Mouse (Mus musculus): ENCODE measurements around the gene 6430571L13Rik. TPM values are rescaled to one million over a fixed set of nuclear protein-coding genes. Genes with fewer than 3 reads are reported as not detected.
"Not testable (repeated sequence)": the region's sequence is repeated elsewhere in the genome, so short reads cannot be mapped to it uniquely, and the experiment has no call there.

Gene 6430571L13Rik
- total RNA-seq, 2 experiments from 2014 or later: 2.5 to 3.2 TPM

DNA sequence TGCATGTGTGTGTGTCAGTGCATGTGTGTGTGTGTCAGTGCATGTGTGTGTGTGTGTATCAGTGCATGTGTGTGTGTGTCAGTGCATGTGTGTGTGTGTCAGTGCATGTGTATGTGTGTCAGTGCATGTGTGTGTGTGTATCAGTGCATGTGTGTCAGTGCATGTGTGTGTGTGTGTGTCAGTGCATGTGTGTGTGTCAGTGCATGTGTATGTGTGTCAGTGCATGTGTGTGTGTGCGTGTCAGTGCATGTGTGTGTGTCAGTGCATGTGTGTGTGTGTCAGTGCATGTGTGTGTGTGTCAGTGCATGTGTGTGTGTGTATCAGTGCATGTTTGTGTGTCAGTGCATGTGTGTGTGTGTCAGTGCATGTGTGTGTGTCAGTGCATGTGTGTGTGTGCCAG, 33.7 kb upstream of the 6430571L13Rik start:
- DNase-seq (ENCODE audit: low spot score in 2 of 2): not testable (repeated sequence)

DNA sequence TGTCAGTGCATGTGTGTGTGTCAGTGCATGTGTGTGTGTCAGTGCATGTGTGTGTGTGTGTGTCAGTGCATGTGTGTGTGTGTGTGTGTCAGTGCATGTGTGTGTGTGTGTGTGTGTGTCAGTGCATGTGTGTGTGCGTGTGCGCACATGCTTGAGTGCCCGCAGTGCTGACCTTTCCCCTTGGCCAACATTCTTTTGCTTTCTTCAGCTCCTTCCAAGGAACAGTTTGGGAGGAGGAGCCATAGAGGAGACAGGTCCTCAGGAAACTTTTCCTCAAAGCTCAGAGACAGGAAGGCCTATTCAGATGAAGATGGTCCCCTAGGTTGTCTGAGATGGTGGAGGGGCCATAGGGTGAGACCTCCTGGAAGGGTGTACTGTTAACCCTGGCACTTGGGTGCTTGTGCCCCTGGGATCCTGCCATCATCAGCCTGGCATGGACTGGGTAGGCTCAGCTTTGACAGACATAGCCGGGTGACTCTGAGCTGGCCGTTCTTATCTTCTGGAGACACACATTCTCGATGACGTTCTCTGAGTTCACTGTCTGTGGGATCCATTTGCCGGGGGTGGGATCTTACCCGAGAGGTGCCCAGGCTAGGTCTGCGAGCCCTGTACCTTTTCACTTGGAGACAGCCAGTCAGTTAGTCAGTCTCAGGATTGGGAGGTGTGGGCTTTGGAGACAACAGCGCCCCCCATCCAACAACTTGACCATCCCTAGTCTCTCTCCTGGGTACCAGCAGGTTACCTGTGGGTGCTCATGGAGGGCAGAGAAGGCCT, 33.1 kb upstream of the 6430571L13Rik start:
- DNase-seq (ENCODE audit: low spot score in 2 of 2): no peak

DNA sequence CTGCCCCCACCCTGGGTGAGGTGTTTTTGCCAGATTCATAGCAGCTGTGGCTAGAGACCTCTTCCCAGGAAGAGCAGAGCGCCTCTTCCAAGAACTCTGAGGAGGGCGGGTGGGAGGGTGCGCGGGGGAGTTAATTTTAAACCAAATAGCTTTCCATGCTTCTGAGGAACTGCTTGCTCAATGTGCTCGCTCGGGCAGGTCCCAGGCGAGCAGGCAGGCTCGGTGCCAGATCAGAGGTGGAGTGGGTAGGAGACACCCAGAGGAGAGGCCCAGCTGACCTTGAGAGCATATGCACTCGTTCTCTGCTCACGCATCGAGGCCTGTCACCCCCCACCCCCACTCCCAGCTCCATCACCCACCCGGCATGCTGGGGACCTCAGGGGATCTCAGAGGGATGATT, 32.5 kb upstream of the 6430571L13Rik start:
- DNase-seq (ENCODE audit: low spot score in 2 of 2): no peak

DNA sequence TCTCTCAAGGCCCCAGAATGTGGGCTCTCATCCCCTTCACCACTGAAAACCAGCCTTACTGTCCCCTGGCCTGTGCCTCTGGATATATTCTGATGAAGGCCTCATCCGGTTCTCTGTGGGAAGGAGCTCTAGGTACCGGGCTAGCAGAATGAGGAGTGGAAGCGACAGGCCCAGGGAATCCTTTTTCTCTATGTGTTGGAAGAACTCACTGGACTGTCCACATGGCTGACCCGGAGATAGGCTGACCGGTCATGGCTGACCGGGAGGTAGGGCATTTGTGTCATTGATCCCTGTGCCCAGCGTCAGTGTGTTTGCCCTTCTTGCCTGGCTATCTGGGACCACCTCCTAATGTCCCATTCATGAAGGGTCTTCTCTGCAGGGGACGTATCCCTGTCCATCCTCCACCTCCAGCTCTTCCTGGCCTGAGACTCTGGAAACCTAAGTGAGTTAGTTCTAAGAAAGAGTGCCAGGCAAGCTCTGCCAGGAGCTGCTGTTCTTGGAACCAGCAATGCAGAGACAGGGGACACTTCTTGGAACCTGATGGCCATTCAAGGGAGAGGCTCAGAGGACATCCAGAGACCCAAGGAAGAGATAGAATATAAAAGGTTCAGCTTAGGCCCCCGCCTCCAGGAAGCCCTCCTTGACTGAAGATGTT, 31.9 kb upstream of the 6430571L13Rik start:
- DNase-seq (ENCODE audit: low spot score in 2 of 2): no peak

DNA sequence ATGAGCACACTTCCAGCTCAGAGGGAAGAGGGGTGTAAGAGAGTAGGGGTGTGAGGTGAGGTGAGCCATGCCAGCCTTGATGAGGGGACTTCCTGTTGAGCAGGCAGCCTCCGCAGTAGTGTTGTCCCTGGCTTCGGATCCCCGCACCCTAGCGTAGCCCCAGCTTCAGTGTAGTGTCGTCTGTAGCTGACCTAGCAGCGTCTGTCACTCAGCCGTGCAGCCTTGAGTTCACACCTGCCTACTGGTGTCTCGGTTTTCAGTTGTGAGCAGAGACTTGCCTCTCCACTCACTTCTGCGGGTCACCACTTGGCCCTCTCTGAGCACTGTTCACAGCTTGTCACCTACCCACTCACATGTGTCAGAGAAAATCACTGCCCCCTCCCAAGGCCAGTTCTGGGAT, 31.2 kb upstream of the 6430571L13Rik start:
- DNase-seq (ENCODE audit: low spot score in 2 of 2): no peak

DNA sequence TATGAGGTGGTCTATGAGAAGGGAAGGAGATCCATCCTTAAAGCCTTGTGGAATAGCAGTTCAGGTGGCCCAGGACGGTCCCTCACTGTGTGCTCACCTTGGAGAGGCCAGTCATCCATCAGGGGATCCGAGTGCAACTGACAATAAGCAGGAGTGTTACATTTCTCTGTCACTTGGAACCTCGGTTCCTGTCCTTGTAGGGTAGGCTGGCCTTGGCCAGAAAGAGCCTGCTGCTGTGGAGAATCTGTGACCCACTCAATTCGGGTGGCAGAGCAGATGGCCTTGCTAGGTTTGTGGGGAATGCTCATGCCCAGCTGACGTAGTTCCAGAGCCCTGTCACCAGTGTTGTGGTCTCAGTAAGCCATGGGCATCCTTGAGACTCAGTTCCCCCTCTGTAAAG, 30.8 kb upstream of the 6430571L13Rik start:
- DNase-seq (ENCODE audit: low spot score in 2 of 2): no peak

DNA sequence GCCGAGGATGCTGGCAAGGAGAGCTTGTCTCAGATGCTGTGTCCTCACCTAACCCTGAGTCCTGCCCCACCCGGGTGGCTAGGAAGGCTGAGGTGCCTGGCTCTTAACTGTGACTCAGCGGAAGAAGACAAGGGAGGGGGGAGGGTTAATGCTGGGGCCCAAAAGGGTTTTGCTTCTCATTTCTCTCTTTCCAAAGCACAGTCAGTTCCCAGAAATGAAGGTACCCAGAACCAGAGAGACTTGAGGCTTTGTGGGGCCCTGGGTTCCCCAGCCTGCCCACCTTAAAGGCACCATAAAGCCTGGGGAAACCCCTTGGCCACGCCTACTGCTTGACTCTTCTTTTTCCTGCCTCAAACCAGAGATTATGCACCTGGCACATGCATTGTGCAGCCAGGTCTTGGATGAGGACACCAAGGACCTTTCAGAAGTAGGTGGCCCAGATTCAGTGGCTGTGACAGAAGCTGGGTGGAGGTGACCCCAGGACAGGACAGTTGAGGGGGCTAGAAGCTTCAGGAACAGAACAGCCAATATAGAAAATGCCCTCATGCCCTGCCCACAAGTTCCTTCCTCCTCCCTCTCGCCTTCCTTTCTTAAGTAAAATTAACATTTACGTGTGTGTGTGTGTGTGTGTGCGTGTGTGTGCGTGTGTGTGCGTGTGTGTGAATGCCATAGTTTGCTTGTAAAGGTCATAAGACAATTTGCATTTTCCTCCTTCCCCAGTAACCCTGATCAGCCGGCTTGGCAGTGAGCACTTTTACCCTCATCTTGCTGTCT, 27.4 kb upstream of the 6430571L13Rik start:
- DNase-seq (ENCODE audit: low spot score in 2 of 2): no peak

DNA sequence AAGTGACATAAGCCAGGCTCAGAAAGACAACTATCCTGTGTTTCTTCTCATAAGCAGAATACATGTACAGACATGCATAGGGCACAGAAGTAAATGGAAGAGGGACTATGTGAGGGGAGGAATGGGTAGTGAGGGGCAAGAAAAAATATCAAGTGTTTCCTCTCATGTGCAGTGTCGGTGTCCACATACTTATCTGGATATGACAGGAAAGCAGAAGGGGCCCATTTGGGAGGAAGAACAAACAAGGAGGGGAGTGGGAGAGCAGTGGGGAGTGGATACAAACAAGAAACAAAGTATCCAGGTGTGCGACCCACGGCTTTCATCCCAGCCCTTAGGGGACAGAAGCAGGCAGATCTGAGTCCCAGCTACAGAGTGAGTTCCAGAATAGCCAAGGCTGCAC, 26.5 kb upstream of the 6430571L13Rik start:
- DNase-seq (ENCODE audit: low spot score in 2 of 2): no peak

DNA sequence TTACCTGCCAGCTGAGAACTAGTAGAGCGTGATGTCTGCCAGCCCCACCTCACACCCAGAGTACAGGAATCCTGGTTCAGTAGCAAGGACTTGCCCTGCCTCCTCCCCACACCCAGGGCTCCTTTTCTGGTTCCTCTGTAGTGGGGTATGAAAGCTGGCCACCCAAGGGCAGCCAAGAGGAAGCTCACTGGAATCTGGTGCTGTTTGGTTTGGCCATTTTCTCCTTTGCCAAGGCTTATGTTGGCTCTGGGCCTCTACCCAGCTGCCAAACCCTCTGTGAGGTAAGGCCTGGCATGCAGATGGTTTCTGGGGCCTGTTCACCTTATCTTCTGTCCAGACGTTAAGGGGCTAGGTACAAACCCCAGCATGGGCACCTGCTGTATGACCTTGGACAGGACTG, 24.6 kb upstream of the 6430571L13Rik start:
- DNase-seq (ENCODE audit: low spot score in 2 of 2): no peak

DNA sequence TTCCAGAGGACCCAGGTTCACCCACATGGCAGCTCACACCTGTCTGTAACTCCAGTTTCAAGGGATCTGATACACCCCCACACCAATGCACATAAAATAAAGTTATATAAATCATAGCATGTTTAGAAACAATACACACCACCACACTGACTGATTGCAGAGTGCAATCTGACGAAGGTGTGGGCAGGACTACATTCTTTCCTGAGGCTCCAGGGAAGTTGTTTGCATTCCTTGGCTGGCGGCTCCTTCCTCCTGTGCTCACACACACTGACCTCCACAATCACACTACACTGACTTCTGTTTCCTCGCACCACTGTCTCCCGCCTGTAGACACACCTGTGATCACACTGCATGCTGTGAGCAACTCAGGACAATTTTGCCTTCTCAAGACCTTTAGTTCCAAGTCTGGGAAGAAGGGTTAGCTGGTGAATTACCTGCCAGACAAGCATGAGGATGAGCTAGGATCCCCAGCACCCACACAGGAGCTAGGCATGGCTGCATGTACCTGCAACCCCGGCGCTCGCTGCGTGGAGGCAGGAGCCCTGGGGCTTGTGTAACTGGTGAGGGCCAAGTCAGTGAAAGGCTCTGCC, 17.8 kb upstream of the 6430571L13Rik start:
- DNase-seq (ENCODE audit: low spot score in 2 of 2): no peak

DNA sequence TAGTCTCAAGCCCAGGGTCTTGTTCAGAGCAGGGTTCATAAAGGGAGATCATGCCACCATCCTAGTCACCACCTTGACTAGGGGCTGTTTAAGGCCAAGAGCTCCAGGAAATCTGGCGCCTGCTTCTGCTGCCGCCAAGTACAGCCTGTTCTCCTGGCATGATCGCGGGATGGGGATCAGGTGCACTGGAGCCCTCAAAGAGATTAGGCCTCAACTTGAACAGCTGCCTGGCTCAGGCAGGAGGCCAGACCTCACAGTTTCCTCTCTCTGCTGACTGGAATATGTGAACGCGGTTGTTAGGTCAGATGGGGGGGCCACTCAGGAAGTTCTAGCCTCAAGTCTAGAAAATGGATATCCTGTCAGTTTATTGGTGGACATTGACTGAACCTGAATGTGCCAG, 16.8 kb upstream of the 6430571L13Rik start:
- peak; percentile 52 to 61 for DNase-seq (ENCODE audit: low spot score in 2 of 2)

DNA sequence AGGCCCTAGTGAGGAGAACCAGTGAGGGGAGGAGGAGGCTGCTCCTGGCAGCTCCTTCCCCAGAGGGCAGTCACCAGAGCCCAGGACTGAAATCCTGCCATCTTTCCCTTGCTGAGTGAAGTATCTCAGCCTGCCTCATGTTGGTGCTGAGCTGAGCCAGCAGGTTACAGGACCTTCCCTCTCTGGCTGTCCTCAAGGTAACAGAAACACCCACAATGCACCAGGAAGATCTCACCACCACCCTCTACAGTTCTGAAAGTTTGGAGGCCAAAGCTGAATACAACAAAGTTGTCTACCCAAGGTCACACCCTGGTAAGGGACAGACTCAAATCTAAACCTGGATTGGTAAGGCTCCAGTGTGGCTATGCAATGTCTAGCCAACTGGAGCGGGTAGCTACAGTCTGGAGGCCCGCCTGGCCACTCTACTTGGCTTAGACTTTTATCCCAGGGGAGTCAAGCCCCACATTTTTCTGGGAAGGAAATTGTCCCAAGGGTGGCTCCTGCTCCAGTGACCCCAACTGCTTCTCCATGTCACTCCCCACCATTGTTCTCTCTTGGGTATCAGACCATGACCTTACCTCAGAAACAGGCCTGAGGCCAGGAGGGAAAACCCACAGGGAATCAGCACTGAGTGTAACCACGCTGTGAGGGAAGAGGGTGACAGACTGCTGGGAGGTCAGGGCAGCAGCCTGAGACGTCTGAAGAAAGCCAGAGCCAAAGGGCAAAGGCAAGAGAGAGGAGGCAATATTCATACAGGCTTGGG, 15.4 kb upstream of the 6430571L13Rik start:
- DNase-seq (ENCODE audit: low spot score in 2 of 2): no peak

DNA sequence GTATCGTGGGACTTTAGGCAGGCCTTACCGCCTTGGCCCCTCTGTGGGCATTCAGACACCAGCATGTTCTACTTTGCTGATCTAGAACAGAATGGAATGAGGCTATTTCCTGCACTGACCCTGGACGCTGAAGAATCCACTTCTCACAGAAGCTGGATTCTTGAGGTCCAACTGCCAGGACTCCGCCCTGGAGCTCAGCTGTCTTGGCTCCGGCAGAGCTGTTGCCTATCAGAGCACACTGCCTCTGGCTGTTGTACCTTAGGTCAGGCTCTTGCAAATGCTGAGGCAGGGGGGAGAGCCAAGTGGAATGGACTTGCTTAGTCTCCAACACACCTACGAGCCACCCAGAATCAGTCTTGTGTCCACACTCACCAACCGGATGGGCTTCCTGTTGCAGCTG, 14.5 kb upstream of the 6430571L13Rik start:
- no peak for DNase-seq (ENCODE audit: low spot score in 2 of 2)

DNA sequence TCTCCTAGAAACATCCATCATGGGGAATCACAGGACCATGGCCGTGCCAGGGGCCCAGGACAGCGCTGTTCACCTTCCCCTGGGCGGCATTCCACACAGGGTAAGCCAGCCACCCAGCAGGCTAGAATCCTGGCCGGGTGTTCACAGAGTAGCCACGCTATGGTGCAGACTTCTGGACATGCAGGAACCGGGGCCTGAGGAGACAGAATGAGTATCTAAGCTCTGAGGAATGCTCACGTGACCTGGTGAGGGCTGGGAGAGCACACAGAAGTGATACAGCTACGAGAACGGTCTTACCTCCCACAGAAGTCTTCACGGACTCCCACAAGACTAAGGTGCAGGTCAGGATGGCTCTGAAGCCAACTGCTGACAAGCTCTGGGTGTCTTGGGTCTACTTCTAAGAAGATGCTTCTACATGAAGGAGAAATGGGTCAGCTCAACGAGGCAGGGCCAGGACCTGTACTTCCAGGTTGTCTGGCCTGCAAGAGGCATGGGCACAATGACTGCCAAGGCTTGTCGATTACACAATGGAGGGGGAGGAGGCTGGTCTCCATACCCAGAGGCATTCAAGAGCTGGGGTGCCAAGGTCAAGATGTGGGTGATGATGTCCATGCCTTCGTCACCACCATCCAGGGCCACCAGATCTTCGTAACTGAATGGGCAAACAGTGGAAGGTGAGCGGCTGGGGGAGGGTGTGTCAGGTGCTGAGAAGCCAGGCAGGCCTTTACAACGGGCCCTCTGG, 12.4 kb upstream of the 6430571L13Rik start:
- no peak for DNase-seq (ENCODE audit: low spot score in 2 of 2)

DNA sequence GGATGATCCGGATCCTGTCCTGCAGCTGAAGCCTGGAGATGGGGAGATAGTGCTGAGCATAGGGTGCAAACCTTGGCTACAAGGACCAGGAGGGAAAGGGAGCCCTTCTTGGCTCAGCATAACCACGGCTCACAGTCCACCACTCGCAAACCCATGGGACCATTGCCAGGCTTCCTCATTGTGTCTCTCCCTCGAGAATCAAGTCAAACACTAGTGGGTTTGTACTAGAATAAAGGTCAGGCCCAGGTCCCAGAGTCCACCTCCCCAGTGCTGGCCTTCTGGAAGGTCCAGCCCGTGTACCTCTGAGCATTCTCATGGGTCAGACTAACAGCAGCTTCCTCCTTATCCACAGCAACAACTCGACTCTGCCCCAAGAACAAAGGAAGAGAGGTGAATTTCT, 9.6 kb upstream of the 6430571L13Rik start:
- DNase-seq (ENCODE audit: low spot score in 2 of 2): no peak

DNA sequence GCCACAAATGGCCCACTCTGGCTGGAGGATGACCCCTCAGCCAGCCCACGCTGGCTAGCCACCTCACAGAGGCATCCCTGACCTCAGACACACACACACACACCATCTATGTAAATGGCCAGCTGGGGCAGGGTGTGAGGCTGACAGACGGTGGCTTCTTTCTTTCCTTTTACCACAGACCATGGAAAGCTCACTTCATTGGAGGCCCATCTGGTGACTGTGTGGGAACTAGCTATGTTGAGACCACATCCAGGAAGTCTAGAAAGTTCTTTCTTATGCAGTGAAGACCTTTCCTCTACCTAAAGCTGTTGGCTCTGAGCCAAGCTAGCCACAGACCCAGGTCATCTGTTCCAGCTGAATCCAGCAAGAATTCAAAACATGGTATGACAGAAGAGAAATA, 6.7 kb upstream of the 6430571L13Rik start:
- DNase-seq (ENCODE audit: low spot score in 2 of 2): no peak

DNA sequence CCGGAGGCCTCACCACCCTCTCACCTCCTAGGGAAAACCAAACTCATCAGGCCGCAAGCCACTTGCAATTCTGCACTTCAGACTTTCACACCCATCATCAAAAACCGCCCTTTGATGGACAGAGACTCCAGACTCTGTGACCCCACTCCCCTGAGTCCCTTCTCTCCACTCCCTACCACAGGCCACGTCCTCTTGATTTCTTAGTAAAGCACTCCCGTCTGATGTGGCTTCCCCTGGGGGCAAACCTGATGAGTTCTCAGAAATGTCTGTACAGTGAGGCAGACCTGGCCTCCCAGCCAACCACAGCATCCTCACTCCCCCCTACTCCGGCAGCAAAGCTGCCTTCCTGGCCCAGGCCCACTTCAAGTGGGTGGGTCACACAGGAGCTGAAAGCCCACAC, 6.0 kb upstream of the 6430571L13Rik start:
- DNase-seq (ENCODE audit: low spot score in 2 of 2): no peak

DNA sequence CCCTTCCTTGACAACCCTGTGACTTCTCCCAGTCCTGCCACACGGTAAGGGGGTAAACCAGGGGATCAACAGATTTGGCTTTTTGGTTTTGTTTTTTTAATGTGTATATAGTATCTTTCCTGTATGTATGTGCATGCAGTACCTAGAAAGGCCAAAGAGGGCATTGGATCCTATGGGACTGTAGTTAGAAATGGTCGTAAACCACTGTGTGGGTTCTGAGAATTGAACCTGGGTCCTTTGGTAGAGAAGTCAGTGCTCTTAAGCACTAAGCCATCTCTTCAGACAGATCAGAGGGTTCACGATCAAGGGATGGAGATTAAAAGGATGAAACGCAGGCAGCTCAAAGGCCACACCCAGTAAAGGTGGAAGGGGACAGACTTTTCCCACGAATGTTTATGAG, 5.4 kb upstream of the 6430571L13Rik start:
- DNase-seq (ENCODE audit: low spot score in 2 of 2): no peak

DNA sequence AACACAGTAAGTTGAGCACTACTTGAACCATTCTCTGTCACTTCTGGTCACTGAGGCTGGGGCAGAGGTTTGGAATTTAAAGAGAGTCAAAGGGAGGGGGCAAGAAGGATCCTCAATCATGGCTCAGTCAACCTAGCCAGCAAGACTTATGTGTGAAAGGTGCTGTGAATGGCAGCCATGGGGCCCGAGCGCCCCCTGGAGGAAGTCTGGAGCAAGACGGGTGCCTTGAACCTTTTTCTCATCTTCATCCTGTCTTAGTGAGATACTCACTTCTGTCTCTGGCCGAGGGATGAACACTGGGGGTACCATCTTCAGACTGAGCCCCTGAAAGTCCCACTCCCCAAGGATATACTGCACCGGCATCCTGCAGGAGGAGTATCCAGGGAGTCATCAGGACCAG, 4.5 kb upstream of the 6430571L13Rik start:
- DNase-seq (ENCODE audit: low spot score in 2 of 2): peak; percentile 65 to 71

DNA sequence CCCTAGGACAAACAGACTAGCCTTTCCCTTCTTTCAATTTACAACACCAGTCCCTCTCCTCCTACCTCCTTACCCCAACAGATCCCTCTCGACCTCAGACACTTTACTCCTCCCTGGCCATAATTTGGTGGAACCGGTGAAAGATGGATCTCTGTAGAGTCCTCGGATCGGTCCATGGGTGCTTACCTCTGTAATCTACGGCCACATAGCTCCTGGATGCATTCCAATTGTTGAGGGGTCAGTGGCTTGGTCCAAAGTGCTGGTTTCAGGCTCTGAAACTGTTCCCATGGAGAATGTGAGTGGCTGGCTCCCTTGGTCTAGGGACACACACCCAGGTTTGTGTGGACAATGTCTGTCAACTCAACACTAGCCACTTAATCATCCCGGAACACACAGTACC, 4.0 kb upstream of the 6430571L13Rik start:
- DNase-seq (ENCODE audit: low spot score in 2 of 2): no peak
